Mouse (Mus musculus) thymus, adult 2 months (tissue): Measurements from ENCODE around the gene St14. TPM values are rescaled to one million over a fixed set of nuclear protein-coding genes. Genes with fewer than 3 reads are reported as not detected.
"Not testable (repeated sequence)": the region's sequence is repeated elsewhere in the genome, so short reads cannot be mapped to it uniquely, and the experiment has no call there.

Experiments used
- DNase-seq: peaks from one replicate; pipeline ENCODE4 v3.0.0; 2021
- H3K27ac ChIP-seq: fragments of 200-500 bp; 2 replicates; pipeline ENCODE4 v1.5.1; 2012; ENCODE audit warnings: low read length, control low read depth; ENCODE audit not compliant: control insufficient read depth, insufficient read depth
- H3K27me3 ChIP-seq: fragments of 200-500 bp; 2 replicates; pipeline ENCODE4 v1.6.1; 2012; ENCODE audit warnings: mild to moderate bottlenecking, low read length, moderate library complexity, mixed read lengths; ENCODE audit not compliant: control insufficient read depth, insufficient read depth
- H3K36me3 ChIP-seq: fragments of 200-500 bp; 2 replicates; pipeline ENCODE4 v1.6.1; 2012; ENCODE audit warnings: mild to moderate bottlenecking, low read length, moderate library complexity; ENCODE audit not compliant: control insufficient read depth, insufficient read depth
- H3K4me1 ChIP-seq: fragments of 200-500 bp; replicated peaks from 2 replicates; pipeline ENCODE4 v1.6.1; 2012; ENCODE audit warnings: low read length; ENCODE audit not compliant: control insufficient read depth, insufficient read depth
- H3K4me3 ChIP-seq: fragments of 200-500 bp; 2 replicates; pipeline ENCODE4 v1.5.1; 2012; ENCODE audit warnings: mild to moderate bottlenecking, low read length, control low read depth, moderate library complexity; ENCODE audit not compliant: control insufficient read depth, insufficient read depth
- CTCF ChIP-seq: fragments of 200-500 bp; IDR thresholded peaks from 2 replicates; pipeline ENCODE4 v1.5.1; 2012; ENCODE audit warnings: mild to moderate bottlenecking, control low read depth, low read length, moderate library complexity, borderline replicate concordance; ENCODE audit not compliant: control insufficient read depth, poor library complexity, insufficient read depth; ENCODE audit errors: extremely low read depth
- POLR2A ChIP-seq: fragments of 200-500 bp; IDR thresholded peaks from 2 replicates; pipeline ENCODE4 v1.6.1; 2012; ENCODE audit warnings: mild to moderate bottlenecking, low read length, control low read depth, moderate library complexity; ENCODE audit not compliant: control insufficient read depth, poor library complexity, insufficient read depth; ENCODE audit errors: extremely low read depth
- WGBS: fragments of 180-500 bp; shearing (Covaris S2); methylation state at CpG from one replicate; pipeline ENCODE4 v1.1.7; 2018; 5-methylcytosine and 5-hydroxymethylcytosine counted together
- polyA plus RNA-seq: library from polyadenylated mRNA; depleted of rRNA; stranded (reverse); fragments of >200 nt; gene quantifications from 2 replicates; pipeline ENCODE4 v1.2.3, GENCODE M21; 2012

St14 gene
- polyA plus RNA-seq, 1 experiment, result 15.8 TPM

- H3K27ac ChIP-seq, result no peak overlapping the region
- no peaks in the 10 kb centered on the region; the same call in 1 of the 2 replicates for H3K4me1 ChIP-seq
- no peaks in the 10 kb centered on the region for H3K36me3 ChIP-seq
- TF ChIP-seq CTCF (peak; percentile 52; the same call in 1 of the 2 replicates), POLR2A (no peak)
- peak; percentile 75 for DNase-seq
- WGBS, result 22% methylated on average over 15 of the region's 15 CpGs
- H3K4me3 ChIP-seq, result no peak overlapping the region
- no peaks in the 10 kb centered on the region for H3K27me3 ChIP-seq
Observed at GRCm38 (mm10) chr9:31082054-31082666, 49.5 kb downstream of the St14 start.

GRCm38 (mm10) chr9:31080726-31081125 lies 50.9 kb downstream of the St14 start:
- WGBS, result 87% methylated on average over 6 of the region's 6 CpGs
- H3K36me3 ChIP-seq, result no peaks in the 10 kb centered on the region
- H3K4me3 ChIP-seq, result no peak overlapping the region
- H3K27ac ChIP-seq, result no peak overlapping the region
- no peak for DNase-seq
- TF ChIP-seq POLR2A (no peak), CTCF (no peak)
- no peaks in the 10 kb centered on the region; the same call in 1 of the 2 replicates for H3K4me1 ChIP-seq
- no peaks in the 10 kb centered on the region for H3K27me3 ChIP-seq

- H3K4me3 ChIP-seq, result no peak overlapping the region
- H3K4me1 ChIP-seq, result no peaks in the 10 kb centered on the region
- 97% methylated on average over 10 of the region's 10 CpGs for WGBS
- no peak overlapping the region for H3K27ac ChIP-seq
- no peaks in the 10 kb centered on the region for H3K27me3 ChIP-seq
- no peak for TF ChIP-seq CTCF
- no peak for TF ChIP-seq POLR2A
- no peak for DNase-seq
- no peaks in the 10 kb centered on the region for H3K36me3 ChIP-seq
Observed at GRCm38 (mm10) chr9:31074836-31075235, 56.8 kb downstream of the St14 start.

DNA sequence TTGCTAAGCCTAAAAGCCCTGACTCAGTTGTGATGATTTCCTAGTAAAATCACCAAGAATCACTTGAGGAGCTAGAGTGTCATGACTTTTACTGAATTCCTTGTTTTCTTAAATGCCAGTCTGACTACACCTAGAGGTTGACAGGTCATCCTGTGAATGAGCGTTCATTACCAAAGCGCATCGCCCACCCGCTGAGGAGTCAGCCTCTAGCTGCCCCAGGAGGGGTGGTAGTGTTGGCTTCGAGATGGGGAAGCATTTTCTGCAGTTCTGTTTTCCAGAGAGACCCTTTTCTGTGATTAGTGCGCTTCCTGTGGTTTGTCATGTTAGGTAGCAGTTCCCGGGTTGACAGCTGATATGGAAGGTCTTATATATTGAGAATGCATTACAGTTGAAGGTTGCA lies 57.9 kb downstream of the St14 start:
- H3K4me1 ChIP-seq, result no peaks in the 10 kb centered on the region
- H3K27ac ChIP-seq, result no peak overlapping the region
- H3K27me3 ChIP-seq, result no peaks in the 10 kb centered on the region
- no peak for DNase-seq
- WGBS, result 86% methylated on average over 7 of the region's 7 CpGs
- no peak overlapping the region for H3K4me3 ChIP-seq
- TF ChIP-seq POLR2A (no peak), CTCF (no peak)
- peaks cover 8% of the 10 kb centered on the region for H3K36me3 ChIP-seq

GRCm38 (mm10) chr9:31072256-31072655 lies 59.4 kb downstream of the St14 start:
- Histone ChIP-seq H3K4me1 (no peaks in the 10 kb centered on the region), H3K36me3 (peaks cover 11% of the 10 kb centered on the region), H3K27ac (no peak overlapping the region), H3K4me3 (no peak overlapping the region), H3K27me3 (no peaks in the 10 kb centered on the region)
- no peak for DNase-seq
- WGBS, result 96% methylated on average over 5 of the region's 5 CpGs
- TF ChIP-seq CTCF (no peak), POLR2A (no peak)

DNA sequence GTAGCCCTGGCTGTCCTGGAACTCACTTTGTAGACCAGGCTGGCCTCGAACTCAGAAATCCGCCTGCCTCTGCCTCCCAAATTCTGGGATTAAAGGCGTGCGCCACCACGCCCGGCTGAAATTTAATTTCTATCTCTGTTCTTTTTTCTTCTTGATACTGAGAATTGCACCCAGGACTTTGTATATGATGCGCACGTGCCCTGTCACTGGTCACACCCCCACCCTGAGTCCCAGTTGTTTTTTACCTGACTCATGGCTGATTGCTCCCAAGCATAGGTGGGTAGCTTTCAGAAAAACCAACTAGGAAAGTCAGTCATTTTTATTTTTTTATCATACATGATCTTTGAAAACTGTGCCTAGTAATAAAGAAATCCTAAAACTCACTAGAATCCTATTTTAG lies 60.9 kb downstream of the St14 start:
- no peaks in the 10 kb centered on the region for H3K4me1 ChIP-seq
- no peak overlapping the region for H3K27ac ChIP-seq
- WGBS, result 96% methylated on average over 8 of the region's 8 CpGs
- no peak for DNase-seq
- H3K4me3 ChIP-seq, result no peak overlapping the region
- H3K27me3 ChIP-seq, result no peaks in the 10 kb centered on the region
- TF ChIP-seq POLR2A (no peak), CTCF (no peak)
- peaks cover 18% of the 10 kb centered on the region for H3K36me3 ChIP-seq

GRCm38 (mm10) chr9:31058723-31059122 lies 72.9 kb downstream of the St14 start:
- no peak for TF ChIP-seq POLR2A
- TF ChIP-seq CTCF, result no peak
- no peak overlapping the region for H3K27ac ChIP-seq
- H3K4me1 ChIP-seq, result no peaks in the 10 kb centered on the region
- peaks cover 21% of the 10 kb centered on the region for H3K36me3 ChIP-seq
- no peaks in the 10 kb centered on the region for H3K27me3 ChIP-seq
- 97% methylated on average over 2 of the region's 2 CpGs for WGBS
- no peak overlapping the region for H3K4me3 ChIP-seq
- no peak for DNase-seq

GRCm38 (mm10) chr9:31051509-31051908 lies 80.1 kb downstream of the St14 start:
- 97% methylated on average over 6 of the region's 6 CpGs for WGBS
- H3K36me3 ChIP-seq, result 0 out of 2 replicates have a peak, but pooled peaks cover 11% of the 10 kb centered on the region
- DNase-seq, H3K4me3 ChIP-seq, H3K27me3 ChIP-seq, H3K27ac ChIP-seq, H3K4me1 ChIP-seq: not testable (repeated sequence)
